Mouse (Mus musculus) adrenal gland, postnatal 4 days (tissue): ENCODE measurements around the gene Gm3411. TPM values are rescaled to one million over a fixed set of nuclear protein-coding genes. Genes with fewer than 3 reads are reported as not detected.
"Not testable (repeated sequence)": the region's sequence is repeated elsewhere in the genome, so short reads cannot be mapped to it uniquely, and the experiment has no call there.

Experiments used
- DNase-seq, 2 experiments: peaks; one replicate each; pipeline ENCODE4 v3.0.0; 2021 to 2022; ENCODE audit warnings: low spot score in 2 of 2, mixed read lengths in 2 of 2
- long read RNA-seq, 2 experiments: library from polyadenylated mRNA; stranded (forward); transcript quantifications; one replicate each; pipeline ENCODE4 v2.0.0; 2021
- total RNA-seq, 2 experiments: library from RNA; stranded (reverse); gene quantifications; 2 replicates each; pipeline ENCODE4 v1.2.3; 2021

The Gm3411 gene
- 1 to 10 TPM in 1 of 2 experiments, under 1 TPM in 1; 0.48 to 1.1 TPM for total RNA-seq
- long read RNA-seq, experiment 1, result 0 reads
- long read RNA-seq, experiment 2, result 0 reads

GRCm38 (mm10) chr14:6286931-6287715 is at the start of gene Gm3411:
Gene Gm3411 (minus strand): TSS chr14:6287250.
- DNase-seq, result peak in 1 of 2 experiments; percentile 15

- DNase-seq, result not testable (repeated sequence)
Measured at GRCm38 (mm10) chr14:6304743-6305142, 17.7 kb upstream of the Gm3411 start, which contains the start of gene Gm21103. Gene Gm21103 (minus strand): TSS chr14:6304843.

- DNase-seq, result not testable (repeated sequence)
Measured at GRCm38 (mm10) chr14:6219192-6219591, 67.9 kb downstream of the Gm3411 start, which contains the start of gene Gm21560. Gene Gm21560 (minus strand): TSS chr14:6219292.

Other genes starting within 250 kb of the Gm3411 start
- gene Gm6337, start 229.0 kb downstream of the Gm3411 start, total RNA-seq, result not detected
- gene Gm8206, start 193.3 kb downstream of the Gm3411 start, total RNA-seq, result under 1 TPM in 1 of 2 experiments, not detected in 1; 0.20 TPM
- gene Gm3468, start 178.6 kb downstream of the Gm3411 start, total RNA-seq, result under 1 TPM; 0.50 to 0.73 TPM
- not detected for gene Gm3476, start 161.4 kb downstream of the Gm3411 start, total RNA-seq
- under 1 TPM; 0.25 to 0.34 TPM for gene Gm21560, start 68.0 kb downstream of the Gm3411 start, total RNA-seq
- not detected for gene Gm21103, start 17.6 kb upstream of the Gm3411 start, total RNA-seq
- not detected for gene Gm3618, start 56.4 kb upstream of the Gm3411 start, total RNA-seq
- gene Gm16440, start 103.1 kb upstream of the Gm3411 start, total RNA-seq, result not detected
- 1 to 10 TPM in 1 of 2 experiments, not detected in 1; 1.4 TPM for gene Gm3591, start 125.2 kb upstream of the Gm3411 start, total RNA-seq
- not detected for gene Gm3594, start 157.4 kb upstream of the Gm3411 start, total RNA-seq